Comparison of ENCODE assay signal across 13 mouse cellular contexts in genomic region chr5:22545305-22545704, GRCm38 (mm10).
"Had no signal": no experiment of that assay in that cellular context is flagged by ENCODE, and none has a peak within 500 bp of the region (broad histone marks: within the 10 kb centered on the region; RNA-seq: fewer than 3 reads in every experiment).

No protein-coding gene starts in this region.

- H3K4me3 ChIP-seq: limb, embryonic 13.5 days; megakaryocyte, embryonic 14.5 days; midbrain, embryonic 12.5 days had no signal

- H3K27ac ChIP-seq: hindbrain, postnatal 0 days; kidney, postnatal 0 days; limb, embryonic 13.5 days; midbrain, embryonic 12.5 days had no signal

- DNase-seq: kidney, adult 11 months; kidney, adult 9 months; kidney, postnatal 4 days; left cerebral cortex, postnatal 4 days; lung, adult 18-20 months; lung, postnatal 4 days; right cerebral cortex, postnatal 4 days; thymus, postnatal 14 days had no signal

- ATAC-seq: hindbrain, postnatal 0 days had no signal

- H3K9me3 ChIP-seq: limb, embryonic 13.5 days; midbrain, embryonic 12.5 days had no signal

- H3K4me2 ChIP-seq: limb, embryonic 13.5 days; midbrain, embryonic 12.5 days had no signal

- H3K9ac ChIP-seq: limb, embryonic 13.5 days; midbrain, embryonic 12.5 days had no signal

- H3K27me3 ChIP-seq: limb, embryonic 13.5 days; megakaryocyte, embryonic 14.5 days; midbrain, embryonic 12.5 days had no signal
